Mouse (Mus musculus) G1E-ER4 (cell line): Measurements from ENCODE around the gene Scarb1. TPM values are rescaled to one million over a fixed set of nuclear protein-coding genes. Genes with fewer than 3 reads are reported as not detected.

Experiments
- GATA1 ChIP-seq: IDR thresholded peaks from one replicate; pipeline ENCODE4 v1.8.0; 2012; ENCODE audit warnings: low read length, inconsistent platforms
- polyA plus RNA-seq: library from polyadenylated mRNA; stranded (reverse); fragments of >175 nt; gene quantifications from 2 replicates; pipeline ENCODE4 v1.2.3, GENCODE M21; 2012

The Scarb1 gene
- 57.7 and 71.3 TPM in 2 replicates for polyA plus RNA-seq

GRCm38 (mm10) chr5:125340547-125341262, at the start of gene Scarb1:
TSS of gene Scarb1 (minus strand) at chr5:125341094.
- no peak for TF ChIP-seq GATA1

GRCm38 (mm10) chr5:125389579-125390441, 48.9 kb upstream of the Scarb1 start, which contains the start of gene Ubc:
TSS of gene Ubc (minus strand) at chr5:125390202.
- TF ChIP-seq GATA1, result no peak

GRCm38 (mm10) chr5:125389131-125389578, 48.3 kb upstream of the Scarb1 start, which contains the start of gene Gm10382:
TSS of gene Gm10382 (plus strand) at chr5:125389322.
- TF ChIP-seq GATA1, result no peak

GRCm38 (mm10) chr5:125388358-125389092, 47.6 kb upstream of the Scarb1 start:
- no peak for TF ChIP-seq GATA1

GRCm38 (mm10) chr5:125385215-125385940, 44.5 kb upstream of the Scarb1 start:
- no peak for TF ChIP-seq GATA1

GRCm38 (mm10) chr5:125384512-125385214, 43.8 kb upstream of the Scarb1 start:
- no peak for TF ChIP-seq GATA1

- no peak for TF ChIP-seq GATA1
These were observed 42.9 kb upstream of the Scarb1 start for GRCm38 (mm10) chr5:125383637-125384420.

DNA sequence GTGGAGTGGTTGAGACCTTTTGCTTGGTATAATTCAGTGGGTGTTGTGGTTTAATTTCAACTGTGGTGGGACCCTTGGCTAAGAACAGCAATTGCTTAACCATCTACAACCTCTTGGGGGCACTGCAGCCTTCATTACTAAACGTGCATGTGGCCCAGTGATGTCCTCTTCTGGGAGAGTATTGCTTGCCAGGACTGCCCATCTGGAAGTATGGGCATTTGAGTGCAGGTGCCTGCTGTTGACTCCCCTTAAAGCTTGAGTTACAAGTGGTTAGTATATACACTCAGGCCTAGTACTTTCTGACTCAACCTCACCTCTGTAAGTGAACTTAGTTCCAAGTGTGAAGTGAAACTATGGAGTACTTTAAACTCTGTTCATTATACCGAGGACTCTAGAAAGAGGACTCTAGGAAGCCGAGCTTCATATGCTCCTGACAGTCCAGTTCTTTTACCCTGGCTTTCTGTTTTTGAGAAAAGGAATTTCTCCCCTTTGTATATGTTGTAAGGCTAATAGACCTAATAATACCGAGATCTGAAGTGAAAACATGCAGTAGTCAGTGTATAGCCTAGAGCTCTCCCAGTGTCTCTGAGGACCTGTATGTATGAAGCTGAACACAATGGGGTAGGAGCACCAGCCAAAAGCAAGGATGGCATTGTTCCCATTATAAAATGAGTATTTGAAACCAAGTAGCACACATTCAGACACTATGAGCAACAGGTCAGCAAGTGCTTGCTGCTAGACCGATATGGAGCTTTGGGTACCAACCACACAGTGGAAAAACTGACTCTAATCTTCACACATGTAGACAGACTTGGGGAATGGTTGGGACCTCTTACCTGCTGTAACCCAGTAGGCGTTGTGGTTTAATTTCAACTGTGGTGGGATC, 42.0 kb upstream of the Scarb1 start:
- no peak for TF ChIP-seq GATA1

GRCm38 (mm10) chr5:125381954-125382672, 41.2 kb upstream of the Scarb1 start:
- TF ChIP-seq GATA1, result no peak

DNA sequence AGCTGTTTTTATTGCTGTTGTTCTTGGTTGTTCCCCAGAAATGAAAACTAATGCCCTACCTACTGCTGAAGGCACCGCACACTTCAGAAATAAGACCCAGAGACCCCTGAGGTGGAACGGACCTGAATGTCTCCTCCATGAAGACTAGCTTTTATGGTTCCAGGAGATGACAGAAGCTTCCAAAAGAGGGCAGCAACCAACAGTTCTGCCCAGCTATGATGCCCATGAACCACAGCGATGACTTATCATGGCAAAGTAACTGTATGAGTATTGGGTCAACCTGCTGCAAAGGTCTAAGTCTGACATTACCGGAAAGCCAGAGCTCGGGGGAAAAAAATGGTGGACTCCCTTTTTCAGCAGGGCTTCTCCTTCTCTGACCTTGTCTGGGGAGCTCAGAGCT, 38.0 kb upstream of the Scarb1 start:
- TF ChIP-seq GATA1, result no peak

DNA sequence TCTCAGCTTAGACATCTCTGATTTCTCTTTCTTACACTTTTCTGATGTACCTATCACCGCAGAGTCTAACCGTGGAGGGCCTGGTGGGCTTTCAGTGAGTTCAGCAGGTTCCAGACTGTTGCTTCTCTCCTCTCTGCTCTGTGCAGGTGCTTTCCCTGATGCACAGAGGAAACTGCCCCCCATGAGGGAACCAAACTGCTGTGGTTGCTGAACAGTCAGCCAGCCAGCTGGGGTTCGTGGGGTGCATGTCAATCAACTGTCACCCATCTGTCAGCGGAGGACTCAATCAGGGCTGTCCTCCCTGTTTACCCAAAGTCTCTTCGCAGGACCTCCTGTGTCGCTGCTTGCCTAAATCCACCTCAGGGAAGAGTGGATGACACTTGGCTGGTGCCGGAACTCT, 36.3 kb upstream of the Scarb1 start:
- no peak for TF ChIP-seq GATA1

- no peak for TF ChIP-seq GATA1
These were observed 35.0 kb upstream of the Scarb1 start for GRCm38 (mm10) chr5:125375871-125376270.
